Mouse (Mus musculus): Measurements from ENCODE around the gene Pcsk5. TPM values are rescaled to one million over a fixed set of nuclear protein-coding genes. Genes with fewer than 3 reads are reported as not detected.

Gene Pcsk5
- total RNA-seq, 1 experiment from 2014 or later: not detected

DNA sequence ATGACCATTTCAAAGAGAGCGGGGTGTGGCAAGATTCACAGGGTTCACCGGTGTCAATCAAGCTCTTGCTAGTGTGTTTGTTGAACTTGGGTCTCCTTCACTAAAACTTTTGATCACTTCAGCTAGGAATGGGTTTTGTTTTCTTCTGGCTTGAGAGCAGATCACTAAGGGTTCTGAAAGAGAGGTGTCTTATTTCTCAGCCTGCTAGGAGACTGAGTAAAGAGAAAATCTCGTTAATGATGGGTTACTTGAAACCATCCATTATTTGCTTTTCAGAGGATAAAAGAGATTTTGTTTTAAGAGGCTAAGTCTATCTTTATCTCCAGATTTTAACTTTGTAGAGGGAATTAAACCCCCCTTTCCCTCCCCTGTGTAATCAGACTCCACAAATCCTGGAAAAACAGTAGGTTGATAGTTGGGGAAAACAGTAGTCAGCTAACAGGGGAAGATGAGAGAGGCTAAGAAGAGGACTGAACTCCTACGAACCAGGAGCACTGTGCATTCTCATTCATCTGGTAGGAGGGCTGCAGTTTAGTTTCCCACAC, 424.4 kb downstream of the Pcsk5 start:
- no peak for ATAC-seq (replicated peaks; ENCODE audit: low read depth, poor library complexity, severe bottlenecking)

- no peak for ATAC-seq (replicated peaks; ENCODE audit: low read depth, poor library complexity, severe bottlenecking)
Measured at GRCm38 (mm10) chr19:17410465-17411065, 426.9 kb downstream of the Pcsk5 start.

GRCm38 (mm10) chr19:17409351-17409750, 428.1 kb downstream of the Pcsk5 start:
- ATAC-seq (replicated peaks; ENCODE audit: low read depth, poor library complexity, severe bottlenecking): no peak

DNA sequence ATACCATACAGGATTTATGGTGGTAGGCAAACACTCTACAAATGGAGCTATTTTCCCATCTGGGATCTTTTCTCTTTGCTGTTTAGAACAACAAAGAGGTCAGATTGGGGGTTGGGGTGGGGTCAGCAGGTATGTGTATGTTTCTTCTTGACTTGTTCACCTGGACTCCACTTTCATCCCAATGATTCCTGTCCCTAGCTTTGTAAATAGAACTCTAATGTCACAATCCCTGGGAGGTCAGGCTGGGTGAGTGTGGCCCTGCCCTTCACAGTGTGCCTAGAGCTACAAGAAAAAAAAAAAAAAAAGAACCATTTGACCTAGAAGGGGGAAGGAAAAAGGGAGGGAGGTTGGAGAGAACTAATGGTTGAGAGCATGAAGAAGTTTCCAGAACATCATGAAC, 428.8 kb downstream of the Pcsk5 start:
- no peak for ATAC-seq (replicated peaks; ENCODE audit: low read depth, poor library complexity, severe bottlenecking)

GRCm38 (mm10) chr19:17406823-17407222, 430.6 kb downstream of the Pcsk5 start:
- ATAC-seq (replicated peaks; ENCODE audit: low read depth, poor library complexity, severe bottlenecking): no peak

GRCm38 (mm10) chr19:17403175-17403574, 434.3 kb downstream of the Pcsk5 start:
- ATAC-seq (replicated peaks; ENCODE audit: low read depth, poor library complexity, severe bottlenecking): no peak

DNA sequence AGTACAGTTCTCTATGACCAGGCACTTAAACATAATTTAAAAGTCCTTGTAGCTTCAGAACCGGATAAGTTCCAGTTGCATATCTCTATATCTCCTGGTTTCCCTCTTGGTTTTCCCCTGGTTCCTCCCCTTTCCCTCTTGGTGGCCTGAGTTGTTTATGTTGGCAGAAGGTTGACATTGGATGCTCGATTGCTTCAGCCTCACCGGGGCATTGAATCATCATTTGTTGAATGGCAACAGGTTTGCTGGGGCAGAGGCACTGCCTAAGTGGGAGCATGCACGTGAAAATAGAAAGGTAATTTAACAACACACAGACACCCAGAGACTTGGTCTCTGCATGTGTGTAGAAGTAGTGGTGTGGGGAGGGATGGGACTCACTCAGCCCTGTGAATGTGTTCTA, 436.9 kb downstream of the Pcsk5 start:
- ATAC-seq (replicated peaks; ENCODE audit: low read depth, poor library complexity, severe bottlenecking): no peak

DNA sequence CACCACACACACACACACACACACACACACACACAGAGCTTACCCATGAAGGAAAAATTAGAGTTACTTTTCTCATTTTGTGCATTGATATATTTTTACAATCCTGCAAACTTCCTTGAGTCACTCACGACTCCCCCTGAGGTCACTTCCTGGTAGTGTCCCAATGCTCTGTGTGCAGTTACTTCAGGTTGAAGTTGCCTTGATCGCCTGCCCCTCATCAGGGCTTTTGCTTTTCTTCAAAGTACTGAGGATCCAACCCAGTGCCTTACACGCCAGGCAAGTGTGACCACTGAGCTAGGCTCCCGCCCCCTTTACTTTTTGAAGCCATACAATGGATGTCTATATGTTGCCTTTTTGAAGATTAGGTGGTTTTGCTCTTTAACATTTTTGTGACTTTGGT, 437.5 kb downstream of the Pcsk5 start:
- ATAC-seq (replicated peaks; ENCODE audit: low read depth, poor library complexity, severe bottlenecking): no peak

GRCm38 (mm10) chr19:17397922-17398321, 439.5 kb downstream of the Pcsk5 start:
- no peak for ATAC-seq (replicated peaks; ENCODE audit: low read depth, poor library complexity, severe bottlenecking)

GRCm38 (mm10) chr19:17396802-17397201, 440.6 kb downstream of the Pcsk5 start:
- no peak for ATAC-seq (replicated peaks; ENCODE audit: low read depth, poor library complexity, severe bottlenecking)

DNA sequence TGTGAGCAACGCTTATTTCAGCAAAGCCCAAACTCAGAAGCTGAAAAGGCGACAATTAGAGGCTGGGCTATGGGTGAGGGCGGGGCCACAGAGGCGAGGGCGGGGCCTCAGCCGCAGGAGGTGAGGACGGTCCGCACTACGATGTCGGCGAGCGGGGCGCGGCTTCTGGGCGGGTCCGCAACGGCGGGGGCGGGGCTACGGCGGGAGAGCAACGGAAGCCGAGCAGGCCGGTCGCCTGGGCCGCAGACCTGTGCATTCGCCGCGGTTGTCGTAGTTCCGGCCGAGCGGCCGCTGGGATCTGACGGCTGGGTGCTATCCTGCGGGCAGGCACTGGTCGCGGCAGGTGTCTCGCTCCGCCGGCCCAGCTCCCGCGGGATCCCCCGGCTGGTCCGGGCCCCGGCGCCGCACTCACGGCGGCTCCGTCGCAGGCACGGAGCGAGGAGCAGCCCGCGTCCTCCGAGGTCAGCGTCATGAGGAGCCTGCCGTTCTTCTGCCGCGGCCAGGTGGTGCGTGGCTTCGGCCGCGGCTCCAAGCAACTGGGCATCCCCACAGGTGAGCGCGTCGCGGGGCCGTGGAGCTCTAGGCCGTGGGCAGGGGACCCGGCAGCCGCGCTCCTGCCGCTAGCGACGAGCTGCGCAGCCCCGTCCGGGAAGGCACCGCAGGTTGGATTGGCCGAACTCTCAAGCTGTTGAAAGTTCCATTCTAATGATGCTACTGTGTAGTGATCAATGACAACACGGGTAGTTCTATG, 443.4 kb downstream of the Pcsk5 start, which contains the start of gene Rfk:
Rfk (plus strand) TSS at position 203 of the 751 bp plus-strand sequence.
- peak; percentile 97 for ATAC-seq (replicated peaks; ENCODE audit: low read depth, poor library complexity, severe bottlenecking)

DNA sequence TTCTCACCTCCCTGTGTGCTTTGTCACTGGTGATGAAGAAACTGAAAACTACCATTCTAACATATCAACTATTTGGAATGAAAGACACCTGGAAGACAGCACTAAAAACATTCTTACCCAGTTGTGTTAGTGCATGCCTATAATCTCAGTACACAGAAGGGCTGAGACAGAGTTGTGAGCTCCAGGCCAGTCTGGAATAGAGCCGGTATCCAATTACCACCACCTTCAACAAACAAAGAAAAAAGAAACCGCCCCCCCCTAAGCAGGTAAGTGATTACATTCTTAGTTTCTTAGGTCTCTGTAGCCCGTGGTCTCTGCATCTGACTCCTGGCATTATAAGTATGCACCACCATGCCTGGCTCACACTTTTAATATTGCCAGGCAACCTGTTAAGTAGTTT, 444.6 kb downstream of the Pcsk5 start:
- no peak for ATAC-seq (replicated peaks; ENCODE audit: low read depth, poor library complexity, severe bottlenecking)

DNA sequence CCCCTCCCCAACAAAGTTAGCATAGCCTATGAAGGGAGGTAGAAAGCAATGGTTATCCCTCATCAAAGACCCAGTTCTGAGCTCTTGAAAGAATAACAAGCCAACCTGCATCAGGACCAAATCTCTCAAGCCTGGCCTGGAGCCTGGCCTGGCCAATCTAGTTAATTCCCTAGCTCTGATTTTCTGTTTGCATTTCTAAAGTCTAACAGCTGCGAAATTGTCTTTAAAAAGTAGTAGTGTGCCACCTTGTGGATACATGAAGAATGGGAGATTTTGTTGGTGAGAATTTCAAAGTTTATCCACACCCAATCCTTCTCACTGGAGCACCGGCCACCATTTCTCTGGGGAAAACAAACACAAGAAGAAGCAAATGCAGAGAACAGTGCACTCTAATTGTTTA, 449.0 kb downstream of the Pcsk5 start:
- ATAC-seq (replicated peaks; ENCODE audit: low read depth, poor library complexity, severe bottlenecking): peak; percentile 48

- no peak for ATAC-seq (replicated peaks; ENCODE audit: low read depth, poor library complexity, severe bottlenecking)
Measured at GRCm38 (mm10) chr19:17386424-17386823, 451.0 kb downstream of the Pcsk5 start.

DNA sequence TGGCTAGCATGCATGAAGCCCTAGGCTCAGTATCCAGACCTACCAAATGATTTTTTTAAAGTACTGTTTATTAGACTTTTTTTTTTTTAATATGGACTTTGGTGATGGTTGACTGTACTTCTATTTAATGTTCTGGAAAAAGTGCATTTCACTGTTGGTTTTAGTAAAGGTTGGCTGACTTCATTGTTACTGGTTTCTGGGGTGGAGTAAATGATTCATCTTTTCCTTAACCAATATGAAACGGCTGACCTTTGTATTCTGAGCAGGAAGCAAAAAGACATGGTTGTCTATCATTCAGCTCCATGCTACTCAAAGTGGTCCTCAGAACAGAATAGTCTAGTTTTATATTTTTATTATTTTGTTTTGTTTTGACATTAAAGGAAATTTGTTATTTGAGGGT, 452.0 kb downstream of the Pcsk5 start:
- no peak for ATAC-seq (replicated peaks; ENCODE audit: low read depth, poor library complexity, severe bottlenecking)

DNA sequence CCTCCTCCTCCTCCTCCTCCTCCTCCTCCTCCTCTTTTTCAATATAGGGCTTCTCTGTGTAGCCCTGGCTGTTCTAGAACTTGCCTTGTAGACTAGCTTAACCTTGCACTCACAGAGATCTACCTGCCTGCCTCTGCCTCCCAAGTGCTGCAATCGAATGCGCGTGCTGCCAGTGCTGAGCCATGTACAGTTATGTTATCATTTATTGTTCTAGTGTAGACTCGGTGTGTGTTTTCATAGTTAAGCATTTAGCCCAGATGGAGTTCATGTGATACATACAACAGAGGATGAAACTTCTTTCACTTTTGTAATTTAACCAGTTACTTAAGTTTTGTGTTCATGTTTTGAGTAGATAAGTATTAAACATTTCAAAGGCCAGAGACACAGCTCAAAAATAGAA, 452.4 kb downstream of the Pcsk5 start:
- ATAC-seq (replicated peaks; ENCODE audit: low read depth, poor library complexity, severe bottlenecking): peak; percentile 39; the same call in 1 of the 2 replicates

GRCm38 (mm10) chr19:17382807-17383397, 454.5 kb downstream of the Pcsk5 start:
- 0 out of 2 replicates have a peak, but pooled peaks have one; percentile 34 for ATAC-seq (replicated peaks; ENCODE audit: low read depth, poor library complexity, severe bottlenecking)
